Mouse (Mus musculus): Measurements from ENCODE around the gene Mmp9.

The Mmp9 gene

GRCm38 (mm10) chr2:164955725-164956124 lies 15.1 kb downstream of the Mmp9 start:
- DNase-seq (ENCODE audit: low spot score), result no peak

GRCm38 (mm10) chr2:164956195-164956594 lies 15.6 kb downstream of the Mmp9 start:
- DNase-seq (ENCODE audit: low spot score), result no peak

DNA sequence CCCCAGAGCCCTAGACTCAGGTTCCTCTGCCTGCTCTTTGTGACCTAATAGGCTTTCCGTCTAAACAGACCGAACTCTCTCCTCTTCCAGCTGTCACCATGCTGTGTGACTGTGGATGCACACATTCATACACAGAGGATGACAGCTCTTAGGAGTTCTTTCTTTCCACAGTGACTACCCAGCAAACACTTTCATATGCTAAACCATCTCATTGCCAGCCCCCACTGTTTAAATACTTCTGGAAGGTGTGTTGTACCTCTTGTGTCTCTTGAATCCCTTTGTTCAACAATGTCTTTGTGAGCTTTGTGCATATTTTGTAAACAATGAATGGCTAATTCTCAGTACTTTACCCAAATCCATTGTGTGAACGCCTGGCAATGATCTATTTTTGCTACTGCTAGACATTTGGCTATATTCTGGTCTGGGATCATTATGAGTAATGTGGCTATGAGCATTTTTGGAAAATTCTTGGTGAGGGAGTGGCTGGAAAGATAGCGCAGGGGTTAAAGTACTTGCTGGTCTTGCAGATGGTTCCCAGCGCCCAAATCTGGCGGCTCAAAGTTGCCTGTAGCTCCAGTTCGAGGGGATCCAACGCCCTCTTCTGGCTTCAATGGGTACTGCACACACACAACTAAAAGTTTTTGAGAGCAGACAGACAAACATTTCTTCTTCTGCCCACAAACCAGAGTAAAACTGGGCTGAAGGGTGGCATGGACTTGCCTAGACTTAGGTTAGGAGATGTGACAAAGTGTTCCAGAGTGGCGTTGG lies 17.2 kb downstream of the Mmp9 start:
- DNase-seq (ENCODE audit: low spot score), result no peak

- DNase-seq (ENCODE audit: low spot score), result peak; percentile 79
Observed at GRCm38 (mm10) chr2:164960716-164961441, 20.3 kb downstream of the Mmp9 start, which contains the start of gene Slc12a5. Slc12a5 (plus strand) TSS chr2:164960802.

DNA sequence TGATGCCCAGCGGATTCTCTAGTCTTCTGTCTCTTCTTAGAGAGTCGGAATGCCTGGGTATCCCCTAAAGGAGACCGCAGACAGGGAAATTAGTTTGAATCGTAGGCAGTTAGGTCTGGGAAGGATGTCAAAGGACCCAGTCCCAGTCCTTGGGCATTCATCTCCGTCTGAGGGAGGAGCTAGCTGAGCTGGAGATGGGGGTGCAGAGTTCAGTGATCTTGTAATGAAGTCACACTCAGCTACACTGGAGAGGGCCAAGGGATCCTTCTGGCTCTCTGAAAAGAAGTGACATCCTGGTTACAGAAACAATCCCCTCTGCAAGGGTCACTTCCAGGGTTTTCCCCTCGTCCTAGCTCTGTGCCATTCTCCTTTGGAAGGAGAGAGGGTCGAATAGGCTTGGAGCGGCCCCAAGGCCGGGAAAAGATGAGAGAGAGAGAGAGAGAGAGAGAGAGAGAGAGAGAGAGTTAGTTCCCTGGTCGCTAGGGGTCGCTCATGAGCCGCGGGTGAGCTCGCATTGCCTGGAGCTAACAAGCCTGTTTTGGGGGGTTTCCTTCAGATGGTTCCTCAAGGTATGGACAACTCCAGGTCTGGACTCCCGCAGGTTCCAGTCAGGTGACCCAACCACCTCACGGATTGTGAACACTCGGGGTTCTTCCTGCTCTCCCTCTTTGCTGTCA lies 21.1 kb downstream of the Mmp9 start:
- peak; percentile 40 for DNase-seq (ENCODE audit: low spot score)

GRCm38 (mm10) chr2:164962183-164962580 lies 21.6 kb downstream of the Mmp9 start:
- DNase-seq (ENCODE audit: low spot score), result no peak

DNA sequence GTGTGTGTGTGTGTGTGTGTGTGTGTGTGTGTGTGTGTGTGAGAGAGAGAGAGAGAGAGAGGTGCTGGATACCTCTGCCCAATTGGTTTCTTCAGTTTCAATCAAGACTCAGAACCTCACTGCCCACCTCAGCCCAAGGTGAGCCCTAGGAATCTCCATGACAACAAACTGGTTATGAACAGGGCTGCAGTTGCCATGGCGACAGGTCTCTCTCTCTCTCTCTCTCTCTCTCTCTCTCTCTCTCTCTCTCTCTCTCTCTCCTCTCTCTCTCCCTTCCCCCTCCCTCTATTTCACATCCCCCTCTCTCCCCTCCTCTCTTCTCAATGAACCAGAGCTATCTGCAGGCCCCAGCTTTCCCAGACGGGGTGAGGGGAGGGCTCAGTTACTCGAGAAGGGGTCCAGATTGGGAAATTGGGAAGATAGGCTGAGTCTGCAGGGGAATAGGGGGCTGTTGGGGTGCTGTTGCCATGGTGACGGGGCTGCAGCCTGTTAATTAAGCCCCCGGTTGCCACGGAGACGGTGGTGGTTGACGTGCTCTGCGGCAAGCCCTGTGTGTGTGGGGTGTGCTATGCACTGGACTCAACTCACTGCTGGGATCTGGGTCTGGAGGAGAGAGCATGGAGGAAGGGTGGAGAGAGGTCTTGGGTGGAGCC lies 23.8 kb downstream of the Mmp9 start:
- DNase-seq (ENCODE audit: low spot score), result no peak

GRCm38 (mm10) chr2:164964981-164965380 lies 24.4 kb downstream of the Mmp9 start:
- no peak for DNase-seq (ENCODE audit: low spot score)

DNA sequence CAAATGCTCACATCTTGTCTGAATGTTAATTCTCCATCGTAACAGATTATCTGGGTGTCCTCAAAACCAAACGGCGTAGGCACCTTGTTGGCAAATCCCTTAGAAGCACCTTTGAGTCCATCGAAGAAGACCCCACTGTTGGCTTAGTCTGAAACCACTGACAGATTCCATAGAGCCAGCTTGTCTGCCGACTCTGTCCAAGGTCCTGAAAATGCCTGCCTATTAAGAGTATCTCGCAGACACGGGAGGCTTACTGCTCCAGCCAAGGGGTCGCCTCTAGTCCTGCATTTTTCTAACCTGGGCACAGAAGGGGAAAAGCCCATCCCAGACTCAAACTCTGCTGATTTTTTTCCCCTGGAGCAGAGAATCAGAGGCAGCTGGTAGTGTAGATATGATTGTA lies 25.8 kb downstream of the Mmp9 start:
- DNase-seq (ENCODE audit: low spot score), result no peak

GRCm38 (mm10) chr2:164967193-164967592 lies 26.6 kb downstream of the Mmp9 start:
- DNase-seq (ENCODE audit: low spot score), result no peak

DNA sequence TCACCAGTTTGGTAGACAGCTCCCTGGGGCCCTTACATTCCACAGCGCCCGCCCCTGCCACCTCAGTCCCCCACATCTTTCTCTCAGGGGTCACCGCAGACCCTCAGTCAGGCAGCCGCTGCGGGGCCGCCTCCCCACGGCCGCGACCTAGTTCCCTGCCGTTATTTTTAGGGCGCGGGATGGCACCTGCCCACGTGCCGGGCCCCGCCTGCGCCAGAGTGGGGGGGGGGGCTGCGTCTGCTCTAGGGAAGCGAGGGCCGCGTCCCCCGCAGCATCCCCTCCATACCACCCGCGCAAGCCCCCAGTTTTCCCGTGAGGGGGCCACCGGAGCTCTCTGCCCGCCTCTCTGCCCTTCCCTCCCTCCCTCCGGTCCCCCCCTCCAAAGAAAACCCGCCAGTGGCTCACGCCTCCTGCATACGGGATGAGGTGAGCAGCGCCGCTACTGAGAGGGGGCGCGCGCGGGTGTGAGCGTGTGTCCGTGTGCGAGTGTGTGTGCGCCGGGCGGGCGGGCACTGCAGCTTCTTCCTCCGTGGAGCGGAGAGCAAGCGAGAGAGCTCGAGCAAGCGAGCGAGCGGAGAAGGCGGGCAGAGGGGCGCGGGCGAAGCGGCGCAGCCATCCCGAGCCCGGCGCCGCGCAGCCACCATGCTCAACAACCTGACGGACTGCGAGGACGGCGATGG lies 27.3 kb downstream of the Mmp9 start:
- no peak for DNase-seq (ENCODE audit: low spot score)

DNA sequence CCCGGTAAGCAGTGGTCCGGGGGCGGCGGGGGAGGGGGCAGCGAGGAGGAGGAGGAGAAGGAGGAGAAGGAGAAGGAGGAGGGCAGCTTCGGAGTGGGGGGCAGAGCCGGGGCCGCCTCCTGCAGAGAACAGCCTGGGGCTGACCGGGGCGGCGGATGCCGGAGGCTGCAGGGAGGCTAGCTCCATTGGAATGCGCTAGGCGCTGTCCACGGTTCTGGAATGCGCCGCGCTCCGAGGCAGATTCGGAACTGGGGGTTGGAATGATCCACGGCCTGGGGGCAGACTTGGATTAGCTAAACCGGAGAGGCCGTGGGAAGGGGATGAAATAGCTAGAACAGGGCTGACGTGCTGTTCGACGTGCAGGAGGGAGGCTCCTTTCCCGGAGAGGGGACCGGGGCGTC lies 27.9 kb downstream of the Mmp9 start:
- peak; percentile 66 for DNase-seq (ENCODE audit: low spot score)

DNA sequence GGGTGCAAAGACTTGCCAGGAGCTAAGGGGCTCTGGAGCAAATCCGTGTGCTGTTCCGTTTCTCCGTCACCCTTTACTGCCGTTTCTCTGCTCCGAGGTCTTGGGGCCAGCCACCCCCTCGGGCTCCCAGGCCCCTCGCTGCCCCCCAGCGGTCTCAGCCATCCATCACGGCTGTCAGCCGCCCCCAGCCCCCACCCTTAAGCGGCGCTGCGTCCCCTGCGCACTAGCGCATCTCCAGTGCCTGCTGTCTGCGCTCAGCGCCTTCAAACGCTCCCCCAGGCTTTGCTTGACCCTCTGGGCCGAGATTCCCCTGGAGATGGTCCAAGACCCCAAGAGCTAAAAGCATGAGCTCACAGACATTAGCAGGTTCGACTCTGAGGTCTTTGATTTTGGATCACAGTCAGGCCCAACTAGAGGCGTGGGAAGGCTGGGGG lies 28.8 kb downstream of the Mmp9 start:
- no peak for DNase-seq (ENCODE audit: low spot score)

- DNase-seq (ENCODE audit: low spot score), result no peak
Observed at GRCm38 (mm10) chr2:164970631-164971196, 30.1 kb downstream of the Mmp9 start.

DNA sequence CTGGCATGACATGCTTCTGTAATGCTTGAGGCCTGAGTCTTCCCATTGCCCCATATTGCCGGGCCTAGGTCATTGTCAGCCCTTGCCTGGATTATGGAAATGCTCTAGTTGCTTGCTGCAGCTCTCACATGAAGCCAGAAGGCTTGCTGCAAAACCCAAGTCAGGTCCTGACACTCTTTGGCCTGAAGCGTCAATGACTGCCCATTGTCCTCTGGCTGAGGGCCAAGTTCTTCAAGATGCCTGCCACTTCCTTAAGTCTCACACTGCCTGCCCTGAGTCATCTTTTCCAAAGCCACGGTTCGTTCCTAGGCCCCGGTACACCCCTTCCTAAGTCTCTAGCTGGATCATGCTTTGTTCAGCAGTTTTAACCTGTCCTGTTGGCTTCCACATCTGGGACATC lies 32.1 kb downstream of the Mmp9 start:
- no peak for DNase-seq (ENCODE audit: low spot score)

DNA sequence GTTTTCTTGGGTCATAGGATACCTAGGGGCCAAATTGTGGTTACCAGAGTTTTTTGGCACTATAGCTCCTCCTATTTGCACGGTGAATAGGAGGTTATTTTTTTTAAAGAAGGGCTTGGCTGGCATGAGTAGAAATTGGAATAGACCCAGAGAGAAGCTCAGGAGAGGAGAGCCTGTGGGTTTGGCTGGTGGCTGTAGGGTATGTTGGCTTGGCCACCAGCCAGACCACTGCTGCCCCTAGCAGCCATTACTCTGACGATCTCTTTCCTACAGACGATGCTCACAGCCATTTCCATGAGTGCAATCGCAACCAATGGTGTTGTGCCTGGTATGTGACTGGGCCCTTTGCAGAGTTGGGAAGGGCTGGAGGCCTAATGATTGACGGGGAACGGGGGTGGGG lies 35.0 kb downstream of the Mmp9 start:
- no peak for DNase-seq (ENCODE audit: low spot score)

- DNase-seq (ENCODE audit: low spot score), result no peak
Observed at GRCm38 (mm10) chr2:164979749-164980148, 39.2 kb downstream of the Mmp9 start.

- no peak for DNase-seq (ENCODE audit: low spot score)
Observed at GRCm38 (mm10) chr2:164985962-164986361, 45.4 kb downstream of the Mmp9 start.

- DNase-seq (ENCODE audit: low spot score), result no peak
Observed at GRCm38 (mm10) chr2:164986371-164987027, 45.9 kb downstream of the Mmp9 start.

DNA sequence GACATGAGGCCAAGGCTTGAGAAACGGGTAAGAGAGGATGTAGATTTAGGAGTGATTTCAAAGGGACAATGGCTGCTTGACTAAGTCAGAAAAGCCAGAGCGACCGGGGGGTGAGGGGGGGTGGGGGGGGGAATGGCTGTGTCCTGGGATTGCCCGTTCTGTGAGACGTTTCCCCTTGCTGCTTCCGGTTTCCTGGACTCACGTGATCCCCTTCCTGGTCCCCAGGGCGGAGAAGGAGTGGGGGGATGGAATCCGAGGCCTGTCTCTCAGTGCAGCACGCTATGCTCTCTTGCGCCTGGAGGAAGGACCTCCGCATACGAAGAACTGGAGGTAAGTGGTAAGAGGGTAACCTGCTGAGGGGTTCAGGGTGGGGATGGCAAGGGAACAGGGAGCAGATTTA lies 48.2 kb downstream of the Mmp9 start:
- no peak for DNase-seq (ENCODE audit: low spot score)

DNA sequence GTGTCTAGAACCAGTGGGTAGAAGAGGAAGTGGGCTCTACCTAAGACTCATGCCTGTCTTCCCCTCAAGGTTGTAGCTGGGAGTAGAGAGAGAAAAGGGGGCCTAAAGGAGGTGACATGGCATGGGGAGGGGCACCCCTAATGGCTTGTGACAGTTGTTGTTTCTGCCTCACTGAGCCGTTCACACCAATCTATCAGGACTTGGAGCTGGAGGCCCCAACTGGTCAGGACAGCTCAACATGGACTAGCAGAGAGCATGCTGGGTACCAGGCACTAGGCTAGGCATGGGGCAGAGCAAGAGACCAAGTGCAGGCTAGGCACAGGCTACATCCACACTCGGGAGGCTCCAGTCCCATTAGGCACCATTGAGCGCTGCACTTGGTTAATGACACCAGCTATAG lies 50.5 kb downstream of the Mmp9 start:
- no peak for DNase-seq (ENCODE audit: low spot score)

Data from testis, postnatal 14 days (tissue).